Mouse (Mus musculus) liver, adult 2 months (tissue): ENCODE measurements at regions not wholly inside any gene's neighbourhood (a gene's known extent, or its start where the extent isn't known, plus 50 kb on each side); places are given as distances from the start of the nearest gene placed in this dataset.

ENCODE experiments used
- DNase-seq: peaks from one replicate; pipeline ENCODE4 v3.0.0-alpha.2; 2011; ENCODE audit warnings: low read depth, low spot score; ENCODE audit errors: extremely low read depth
- H3K27ac ChIP-seq: fragments of 200-500 bp; replicated peaks from 2 replicates; pipeline ENCODE4 v1.5.1; 2012; ENCODE audit warnings: low read depth, mild to moderate bottlenecking, control low read depth, inconsistent platforms, low read length; ENCODE audit not compliant: insufficient read depth
- H3K27me3 ChIP-seq: fragments of 200-500 bp; 2 replicates; pipeline ENCODE4 v1.6.1; 2012; ENCODE audit warnings: mild to moderate bottlenecking, moderate library complexity, low read length, inconsistent platforms; ENCODE audit not compliant: control insufficient read depth, insufficient read depth
- H3K36me3 ChIP-seq: fragments of 200-500 bp; 2 replicates; pipeline ENCODE4 v1.6.1; 2012; ENCODE audit warnings: low read length, inconsistent platforms; ENCODE audit not compliant: control insufficient read depth, insufficient read depth
- H3K4me1 ChIP-seq: fragments of 200-500 bp; 2 replicates; pipeline ENCODE4 v1.6.1; 2011; ENCODE audit warnings: low read length; ENCODE audit not compliant: control insufficient read depth, insufficient read depth
- H3K4me3 ChIP-seq: fragments of 200-500 bp; 2 replicates; pipeline ENCODE4 v1.5.1; 2011; ENCODE audit warnings: low read depth, mild to moderate bottlenecking, control low read depth, low read length, moderate library complexity; ENCODE audit not compliant: insufficient read depth
- H3K79me2 ChIP-seq: fragments of 200-500 bp; 2 replicates; pipeline ENCODE4 v1.6.1; 2012; ENCODE audit warnings: inconsistent platforms, mild to moderate bottlenecking, low read length, moderate library complexity; ENCODE audit not compliant: control insufficient read depth, insufficient read depth
- H3K9ac ChIP-seq: fragments of 200-500 bp; 2 replicates; pipeline ENCODE4 v1.6.1; 2012; ENCODE audit warnings: low read depth, mild to moderate bottlenecking, control low read depth, inconsistent platforms, low read length
- CTCF ChIP-seq: fragments of 200-500 bp; IDR thresholded peaks from 2 replicates; pipeline ENCODE4 v1.5.1; 2011; ENCODE audit warnings: low read depth, low read length, control low read depth
- POLR2A ChIP-seq: fragments of 200-500 bp; IDR thresholded peaks from 2 replicates; pipeline ENCODE4 v1.6.1; 2011; ENCODE audit warnings: low read length, control low read depth; ENCODE audit not compliant: insufficient read depth; ENCODE audit errors: extremely low read depth
- WGBS: fragments of 180-500 bp; shearing (Covaris S2); methylation state at CpG from one replicate; pipeline ENCODE4 v1.1.7; 2018; 5-methylcytosine and 5-hydroxymethylcytosine counted together

- Histone ChIP-seq H3K36me3 (no peaks in the 10 kb centered on the region), H3K9ac (no peak overlapping the region), H3K27ac (no peak overlapping the region), H3K4me1 (no peaks in the 10 kb centered on the region), H3K27me3 (no peaks in the 10 kb centered on the region), H3K79me2 (no peaks in the 10 kb centered on the region), H3K4me3 (no peak overlapping the region)
- 75% methylated on average over 9 of the region's 9 CpGs for WGBS
- TF ChIP-seq CTCF (no peak), POLR2A (no peak)
- no peak for DNase-seq
Measured at GRCm38 (mm10) chr12:70624298-70624980, 171.5 kb downstream of the Tmx1 start.

- no peaks in the 10 kb centered on the region for H3K36me3 ChIP-seq
- 89% methylated on average over 7 of the region's 7 CpGs for WGBS
- no peaks in the 10 kb centered on the region for H3K27me3 ChIP-seq
- DNase-seq = no peak
- TF ChIP-seq POLR2A (no peak), CTCF (no peak)
- no peak overlapping the region for H3K9ac ChIP-seq
- no peaks in the 10 kb centered on the region for H3K79me2 ChIP-seq
- no peak overlapping the region for H3K27ac ChIP-seq
- H3K4me3 ChIP-seq = no peak overlapping the region
- H3K4me1 ChIP-seq = no peaks in the 10 kb centered on the region
Measured at GRCm38 (mm10) chr12:70627638-70628037, 174.7 kb downstream of the Tmx1 start.

GRCm38 (mm10) chr12:70628384-70629365, 175.8 kb downstream of the Tmx1 start:
- H3K27me3 ChIP-seq = no peaks in the 10 kb centered on the region
- H3K4me3 ChIP-seq = no peak overlapping the region
- peaks cover 2% of the 10 kb centered on the region; the same call in 1 of the 2 replicates for H3K4me1 ChIP-seq
- WGBS = 75% methylated on average over 21 of the region's 21 CpGs
- H3K9ac ChIP-seq = no peak overlapping the region
- no peak for TF ChIP-seq CTCF
- TF ChIP-seq POLR2A = no peak
- no peaks in the 10 kb centered on the region for H3K79me2 ChIP-seq
- no peak for DNase-seq
- H3K27ac ChIP-seq = no peak overlapping the region
- no peaks in the 10 kb centered on the region for H3K36me3 ChIP-seq

GRCm38 (mm10) chr12:70629371-70629770, 176.5 kb downstream of the Tmx1 start:
- no peaks in the 10 kb centered on the region for H3K36me3 ChIP-seq
- no peak for DNase-seq
- H3K4me3 ChIP-seq = no peak overlapping the region
- peaks cover 2% of the 10 kb centered on the region; the same call in 1 of the 2 replicates for H3K4me1 ChIP-seq
- 89% methylated on average over 5 of the region's 5 CpGs for WGBS
- H3K79me2 ChIP-seq = no peaks in the 10 kb centered on the region
- no peaks in the 10 kb centered on the region for H3K27me3 ChIP-seq
- no peak overlapping the region for H3K27ac ChIP-seq
- TF ChIP-seq CTCF = no peak
- no peak for TF ChIP-seq POLR2A
- H3K9ac ChIP-seq = no peak overlapping the region

- no peaks in the 10 kb centered on the region for H3K36me3 ChIP-seq
- peaks cover 2% of the 10 kb centered on the region; the same call in 1 of the 2 replicates for H3K4me1 ChIP-seq
- TF ChIP-seq CTCF (no peak), POLR2A (no peak)
- H3K79me2 ChIP-seq = no peaks in the 10 kb centered on the region
- DNase-seq = no peak
- H3K4me3 ChIP-seq = no peak overlapping the region
- H3K27ac ChIP-seq = no peak overlapping the region
- 90% methylated on average over 6 of the region's 6 CpGs for WGBS
- H3K27me3 ChIP-seq = no peaks in the 10 kb centered on the region
- no peak overlapping the region for H3K9ac ChIP-seq
Measured at GRCm38 (mm10) chr12:70631281-70631680, 178.4 kb downstream of the Tmx1 start.
